Mouse (Mus musculus): Measurements from ENCODE around the gene Tmc6.

DNA sequence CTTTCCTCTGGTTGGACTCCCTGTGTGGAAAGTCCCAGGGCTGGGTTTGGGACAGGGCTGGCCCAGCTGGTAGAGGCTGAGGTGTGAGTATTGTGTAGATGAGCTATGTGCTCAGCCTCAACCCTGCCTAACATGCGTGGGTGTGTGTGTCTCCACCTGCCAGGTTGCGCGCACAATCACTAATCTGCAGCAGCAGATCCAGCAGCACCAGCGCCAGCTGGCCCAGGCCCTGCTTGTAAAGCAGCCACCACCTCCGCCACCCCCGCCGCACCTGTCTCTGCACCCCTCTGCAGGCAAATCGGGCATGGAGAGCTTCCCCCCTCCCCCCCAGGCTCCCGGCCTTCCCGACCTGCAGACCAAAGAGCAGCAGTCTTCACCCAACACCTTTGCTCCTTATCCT is 32.6 kb downstream of the Tmc6 start:
- TF ChIP-seq CTCF (IDR thresholded peaks at IDR 0.05; ENCODE audit: low read depth, low read length), result no peak
- no peak for TF ChIP-seq POLR2A (IDR thresholded peaks at IDR 0.05; ENCODE audit: borderline replicate concordance, low read depth, low read length)
